Mouse (Mus musculus): ENCODE data around the gene Tcte1.
A peak's percentile ranks its signal among the peaks of the same experiment; 100 is the strongest.

The Tcte1 gene

GRCm38 (mm10) chr17:45515204-45515726 lies 8.0 kb upstream of the Tcte1 start:
- no peak for DNase-seq (ENCODE audit: low read depth, low spot score)

GRCm38 (mm10) chr17:45515806-45516205 lies 7.4 kb upstream of the Tcte1 start:
- no peak for DNase-seq (ENCODE audit: low read depth, low spot score)

- DNase-seq (ENCODE audit: low read depth, low spot score), result peak; percentile 78
These were observed 6.7 kb upstream of the Tcte1 start for GRCm38 (mm10) chr17:45516488-45516887.

- DNase-seq (ENCODE audit: low read depth, low spot score), result no peak
These were observed 6.1 kb upstream of the Tcte1 start for GRCm38 (mm10) chr17:45517135-45517534.

- no peak for DNase-seq (ENCODE audit: low read depth, low spot score)
These were observed 5.6 kb upstream of the Tcte1 start for GRCm38 (mm10) chr17:45517549-45518215.

- DNase-seq (ENCODE audit: low read depth, low spot score), result no peak
These were observed 4.3 kb upstream of the Tcte1 start for GRCm38 (mm10) chr17:45518766-45519475.

- no peak for DNase-seq (ENCODE audit: low read depth, low spot score)
These were observed 3.1 kb upstream of the Tcte1 start for GRCm38 (mm10) chr17:45520136-45520535.

- DNase-seq (ENCODE audit: low read depth, low spot score), result no peak
These were observed 1.7 kb downstream of the Tcte1 start for GRCm38 (mm10) chr17:45524961-45525360.

GRCm38 (mm10) chr17:45526571-45526970 lies 3.3 kb downstream of the Tcte1 start:
- no peak for DNase-seq (ENCODE audit: low read depth, low spot score)

- DNase-seq (ENCODE audit: low read depth, low spot score), result no peak
These were observed 7.1 kb downstream of the Tcte1 start for GRCm38 (mm10) chr17:45530346-45530782.

- DNase-seq (ENCODE audit: low read depth, low spot score), result no peak
These were observed 9.7 kb downstream of the Tcte1 start for GRCm38 (mm10) chr17:45532896-45533295.

- DNase-seq (ENCODE audit: low read depth, low spot score), result no peak
These were observed 13.0 kb downstream of the Tcte1 start for GRCm38 (mm10) chr17:45536264-45536663.

GRCm38 (mm10) chr17:45538394-45538793 lies 15.2 kb downstream of the Tcte1 start:
- DNase-seq (ENCODE audit: low read depth, low spot score), result no peak

GRCm38 (mm10) chr17:45539664-45540063 lies 16.4 kb downstream of the Tcte1 start:
- DNase-seq (ENCODE audit: low read depth, low spot score), result no peak

GRCm38 (mm10) chr17:45542129-45542528 lies 18.9 kb downstream of the Tcte1 start:
- DNase-seq (ENCODE audit: low read depth, low spot score), result no peak

- no peak for DNase-seq (ENCODE audit: low read depth, low spot score)
These were observed 19.5 kb downstream of the Tcte1 start for GRCm38 (mm10) chr17:45542705-45543104.

GRCm38 (mm10) chr17:45543115-45543514 lies 19.9 kb downstream of the Tcte1 start:
- DNase-seq (ENCODE audit: low read depth, low spot score), result no peak

GRCm38 (mm10) chr17:45544001-45544872 lies 21.0 kb downstream of the Tcte1 start:
- DNase-seq (ENCODE audit: low read depth, low spot score), result no peak

GRCm38 (mm10) chr17:45544873-45545277 lies 21.6 kb downstream of the Tcte1 start:
- no peak for DNase-seq (ENCODE audit: low read depth, low spot score)

GRCm38 (mm10) chr17:45545278-45545961 lies 22.2 kb downstream of the Tcte1 start:
- no peak for DNase-seq (ENCODE audit: low read depth, low spot score)

GRCm38 (mm10) chr17:45546941-45547340 lies 23.7 kb downstream of the Tcte1 start:
- no peak for DNase-seq (ENCODE audit: low read depth, low spot score)

All from mesoderm, embryonic 11.5 days (tissue).